Mouse (Mus musculus): ENCODE results near the gene Pds5b.

GRCm38 (mm10) chr5:150629692-150630091, 43.8 kb upstream of the Pds5b start:
- TF ChIP-seq CTCF (IDR thresholded peaks at IDR 0.05; ENCODE audit: borderline replicate concordance, insufficient read depth, low read depth, low read length) (no peak), POLR2A (IDR thresholded peaks at IDR 0.05; ENCODE audit: borderline replicate concordance, insufficient read depth, low read length) (no peak)

Measured in cerebellum, adult 2 months (tissue).